Mouse (Mus musculus) heart, postnatal 0 days (tissue): ENCODE results near the gene Ly6g6c.

Experiments used
- CTCF ChIP-seq: IDR thresholded peaks from 2 replicates; pipeline ENCODE4 v1.5.1; 2016; ENCODE audit warnings: antibody characterized with exemption, control low read depth, low read depth
- EP300 ChIP-seq: IDR thresholded peaks from 2 replicates; pipeline ENCODE4 v1.6.1; 2016; ENCODE audit warnings: antibody characterized with exemption, low read depth

DNA sequence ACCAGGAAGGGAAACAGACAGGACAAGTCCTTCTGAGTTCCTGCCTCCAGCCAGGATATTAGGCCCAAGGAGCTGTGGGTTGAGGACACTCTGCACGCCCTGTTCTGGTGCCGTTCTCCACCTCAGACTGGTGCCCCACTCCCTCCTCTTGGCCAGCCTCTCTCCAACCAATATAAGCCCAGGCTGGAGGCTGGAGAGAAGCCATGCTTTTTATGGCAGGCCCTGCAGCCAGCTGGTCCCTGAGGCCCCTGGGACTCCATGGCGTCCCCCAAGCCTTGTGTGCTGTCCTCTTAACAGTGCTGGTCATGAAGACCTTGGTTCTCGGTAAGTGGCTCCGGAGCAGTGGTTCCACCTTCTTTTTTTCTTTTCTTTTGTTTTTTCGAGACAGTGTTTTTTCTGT is 42.9 kb downstream of the Ly6g6c start, which contains the start of gene Ly6g5c:
- TF ChIP-seq CTCF = no peak
- no peak for TF ChIP-seq EP300
